Mouse (Mus musculus) small intestine, adult 2 months (tissue): Measurements from ENCODE around the gene Npc1l1.
A peak's percentile ranks its signal among the peaks of the same experiment; 100 is the strongest.

Experiments used
- CTCF ChIP-seq: fragments of 200-500 bp; IDR thresholded peaks from 2 replicates; pipeline ENCODE4 v1.5.1; 2012; ENCODE audit warnings: low read depth, mild to moderate bottlenecking, control low read depth, inconsistent platforms, low read length, moderate library complexity, mixed read lengths; ENCODE audit not compliant: insufficient replicate concordance, insufficient read length; ENCODE audit errors: extremely low read depth
- POLR2A ChIP-seq: fragments of 200-500 bp; IDR thresholded peaks from 2 replicates; pipeline ENCODE4 v1.6.1; 2012; ENCODE audit warnings: low read depth, mild to moderate bottlenecking, control low read depth, inconsistent platforms, low read length, moderate library complexity

DNA sequence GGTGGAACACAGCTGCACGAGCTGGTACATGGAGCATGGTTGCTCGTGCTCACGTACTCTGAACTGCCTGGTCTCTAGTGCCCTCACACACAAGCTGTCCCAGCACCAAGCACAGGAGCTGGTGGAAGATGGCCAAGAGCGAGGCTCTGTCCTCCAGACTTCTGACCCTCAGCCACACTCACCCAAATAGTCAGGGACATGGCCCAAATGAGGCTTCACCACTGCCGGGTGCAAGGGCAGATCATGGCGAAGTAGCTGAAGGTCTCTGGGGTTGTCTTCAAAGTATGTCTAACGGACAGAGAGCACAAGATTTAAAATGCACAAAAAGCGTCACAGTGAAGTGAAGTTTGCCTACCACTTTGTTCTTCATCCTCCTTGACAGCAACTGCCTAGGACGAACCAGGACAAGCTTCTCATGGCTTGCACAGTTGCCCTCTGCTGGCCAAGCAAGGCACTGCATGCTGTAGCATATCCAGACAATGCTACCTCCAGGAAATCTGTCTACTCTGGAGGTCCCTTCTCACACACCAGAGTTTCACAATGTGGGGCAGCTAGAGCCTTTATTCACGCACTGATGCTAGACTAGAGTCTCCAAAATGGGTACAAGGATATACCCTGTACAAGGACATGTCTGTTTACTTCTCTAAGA, 31.6 kb upstream of the Npc1l1 start:
- TF ChIP-seq CTCF (peak; percentile 94; the same call in 1 of the 2 replicates), POLR2A (no peak)
